Mouse (Mus musculus) liver, embryonic 14.5 days (tissue): ENCODE results near the gene Themis2.

Experiments
- CTCF ChIP-seq: IDR thresholded peaks from 2 replicates; pipeline ENCODE4 v1.5.1; 2016; ENCODE audit warnings: antibody characterized with exemption, low read depth, control low read depth
- EP300 ChIP-seq: IDR thresholded peaks from 2 replicates; pipeline ENCODE4 v1.6.1; 2016; ENCODE audit warnings: antibody characterized with exemption, low read depth

- TF ChIP-seq CTCF (peak; percentile 75), EP300 (no peak)
Measured at GRCm38 (mm10) chr4:132776764-132777163, 19.4 kb downstream of the Themis2 start.
